Mouse (Mus musculus) kidney, postnatal 0 days (tissue): ENCODE measurements around the gene Ccdc38. TPM values are rescaled to one million over a fixed set of nuclear protein-coding genes. Genes with fewer than 3 reads are reported as not detected.

ENCODE experiments used
- ATAC-seq: fragments of 200-750 bp; cut with Nextera tagmentation; replicated peaks from 2 replicates; pipeline ENCODE4 v1.8.0; 2017; ENCODE audit warnings: low read depth, moderate number of reproducible peaks, moderate TSS enrichment, moderate library complexity; ENCODE audit not compliant: low FRiP score
- DNase-seq: peaks from one replicate; pipeline ENCODE4 v3.0.0-alpha.2; 2016; ENCODE audit warnings: low spot score
- H3K27ac ChIP-seq: fragments of 300-500 bp; sonication (generic); 2 replicates; pipeline ENCODE4 v1.5.1; 2014; ENCODE audit warnings: mild to moderate bottlenecking
- H3K27me3 ChIP-seq: fragments of 300-500 bp; sonication (generic); 2 replicates; pipeline ENCODE4 v1.6.1; 2014; ENCODE audit warnings: low read length, mixed read lengths; ENCODE audit not compliant: insufficient read depth
- H3K36me3 ChIP-seq: fragments of 300-500 bp; sonication (generic); 2 replicates; pipeline ENCODE4 v1.6.1; 2014; ENCODE audit warnings: low read length, mixed read lengths; ENCODE audit not compliant: insufficient read depth
- H3K4me1 ChIP-seq: fragments of 300-500 bp; sonication (generic); replicated peaks from 2 replicates; pipeline ENCODE4 v1.6.1; 2014; ENCODE audit warnings: antibody characterized with exemption, low read length, mixed read lengths; ENCODE audit not compliant: insufficient read depth
- H3K4me2 ChIP-seq: fragments of 300-500 bp; sonication (generic); 2 replicates; pipeline ENCODE4 v1.6.1; 2014; ENCODE audit warnings: mild to moderate bottlenecking, low read length, moderate library complexity, mixed read lengths
- H3K4me3 ChIP-seq: fragments of 300-500 bp; sonication (generic); replicated peaks from 2 replicates; pipeline ENCODE4 v1.5.1; 2014; ENCODE audit warnings: low read depth, low read length
- H3K9ac ChIP-seq: fragments of 300-500 bp; sonication (generic); 2 replicates; pipeline ENCODE4 v1.6.1; 2014; ENCODE audit warnings: low read depth, low read length
- H3K9me3 ChIP-seq: fragments of 300-500 bp; sonication (generic); replicated peaks from 2 replicates; pipeline ENCODE4 v1.6.1; 2016; ENCODE audit warnings: low read length, inconsistent platforms, mixed read lengths
- CTCF ChIP-seq: IDR thresholded peaks from 2 replicates; pipeline ENCODE4 v1.5.1; 2016; ENCODE audit warnings: antibody characterized with exemption, low read depth, mild to moderate bottlenecking, moderate library complexity
- WGBS: fragments of 180-500 bp; shearing (Covaris S2); extraction: QIAGEN DNeasy Blood & Tissue Kit; methylation state at CpG from one replicate; pipeline ENCODE4 v1.1.7; 2014; 5-methylcytosine and 5-hydroxymethylcytosine counted together
- polyA plus RNA-seq: library from polyadenylated mRNA; unstranded; fragments of >200 nt; fragmentation: Nextera tagmentation; extraction: Ambion mirVana; gene quantifications from 2 replicates; pipeline ENCODE4 v1.2.1, GENCODE M21; 2015

Gene Ccdc38
- polyA plus RNA-seq: 0.26 and 0.29 TPM in 2 replicates

DNA sequence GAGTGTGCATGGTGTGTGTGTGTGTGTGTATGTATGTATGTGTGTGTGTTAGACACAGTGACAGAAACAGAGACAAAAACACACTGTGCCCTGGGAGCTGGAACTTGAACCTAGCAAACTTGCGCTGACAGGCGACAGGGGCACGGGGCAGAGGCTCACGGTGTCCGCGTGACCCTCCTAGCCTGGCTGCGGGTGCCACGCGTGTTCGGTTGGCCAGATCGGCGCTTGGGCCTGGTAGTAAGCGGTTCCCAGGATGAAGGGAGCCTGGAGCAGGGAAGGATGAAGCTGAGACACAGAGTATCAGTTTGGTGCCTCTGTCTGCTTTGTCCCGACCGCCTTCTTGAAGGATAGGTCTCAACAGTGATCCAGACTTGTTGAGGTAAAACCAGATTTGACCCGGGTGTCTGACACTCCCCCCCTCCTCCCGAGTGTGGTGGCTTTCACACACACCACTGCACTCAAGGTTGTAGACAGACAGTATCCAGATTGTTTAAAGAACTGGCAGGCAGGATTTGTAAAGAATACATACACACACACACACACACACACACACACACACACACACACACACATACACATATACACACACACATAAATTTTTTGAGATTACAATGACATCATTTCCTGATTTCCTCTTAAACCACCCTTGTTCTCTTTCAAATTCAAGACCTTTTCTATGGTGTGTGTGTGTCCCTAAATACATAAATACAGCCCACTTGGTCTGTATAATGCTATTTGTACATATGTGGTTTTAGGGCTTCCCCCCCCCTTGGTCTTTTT is at the start of gene Ccdc38:
Ccdc38 (plus strand) TSS at position 202 of the 780 bp plus-strand sequence.
- no peaks in the 10 kb centered on the region for H3K9me3 ChIP-seq
- no peaks in the 10 kb centered on the region for H3K36me3 ChIP-seq
- H3K27ac ChIP-seq: no peak within 1 kb of the TSS
- peak within 1 kb of the TSS; percentile 42 for H3K4me3 ChIP-seq
- peak within 1 kb of the TSS; percentile 74 for H3K4me2 ChIP-seq
- peak within 1 kb of the TSS; percentile 46; the same call in 1 of the 2 replicates for H3K9ac ChIP-seq
- no peak for TF ChIP-seq CTCF
- no peaks in the 10 kb centered on the region for H3K27me3 ChIP-seq
- 61% methylated on average over 17 of the region's 17 CpGs for WGBS
- H3K4me1 ChIP-seq: peaks cover 5% of the 10 kb centered on the region; the same call in 1 of the 2 replicates
- DNase-seq (no peak), ATAC-seq (peak; percentile 31)

DNA sequence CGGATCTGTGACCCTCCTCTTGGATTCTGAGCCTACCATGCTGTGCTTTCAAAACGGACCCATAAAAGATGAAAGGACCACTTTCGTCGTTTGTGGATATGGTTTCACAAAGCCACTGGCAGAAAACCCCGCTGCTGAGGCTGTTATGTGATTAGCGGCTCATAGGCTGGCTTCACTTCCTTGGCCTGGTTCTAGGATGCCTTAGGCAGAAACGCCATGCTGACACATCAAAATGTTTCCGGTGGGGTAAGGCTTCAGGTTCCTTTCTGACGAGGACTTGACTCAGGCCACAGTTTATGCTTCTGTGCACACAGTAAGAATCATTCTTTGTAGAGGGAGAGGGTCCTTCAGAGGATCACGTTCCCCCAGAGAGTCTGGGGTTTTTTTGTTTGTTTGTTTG is 39.6 kb upstream of the Ccdc38 start:
- Histone ChIP-seq H3K9ac (no peak overlapping the region), H3K4me2 (peak overlapping the region; percentile 21; the same call in 1 of the 2 replicates), H3K4me1 (no peaks in the 10 kb centered on the region), H3K4me3 (no peak overlapping the region), H3K36me3 (no peaks in the 10 kb centered on the region), H3K27me3 (no peaks in the 10 kb centered on the region), H3K27ac (no peak overlapping the region), H3K9me3 (no peaks in the 10 kb centered on the region)
- DNase-seq (peak; percentile 42), ATAC-seq (no peak)
- TF ChIP-seq CTCF: no peak
- 12% methylated on average over 10 of the region's 10 CpGs for WGBS

DNA sequence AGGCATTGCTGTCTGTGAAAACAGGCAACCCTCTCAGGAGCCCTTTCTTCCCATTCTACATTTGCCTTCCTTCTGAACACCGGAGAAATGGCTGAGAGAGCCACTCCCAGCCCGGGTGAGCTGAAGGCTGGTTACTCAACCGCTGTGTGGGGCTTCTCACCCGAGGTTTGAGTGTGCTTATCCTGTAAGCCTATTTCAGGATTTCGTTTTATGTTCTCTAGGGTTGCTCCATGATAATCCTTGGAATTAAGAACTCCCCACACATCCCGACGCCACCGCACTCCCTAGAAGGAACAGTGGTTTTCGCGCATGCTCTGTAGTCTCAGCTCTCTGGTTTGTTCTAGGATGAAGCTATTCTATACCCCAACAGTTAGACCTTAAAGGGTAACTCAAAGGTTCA is 39.1 kb upstream of the Ccdc38 start:
- no peaks in the 10 kb centered on the region for H3K36me3 ChIP-seq
- WGBS: 75% methylated on average over 10 of the region's 10 CpGs
- H3K27ac ChIP-seq: no peak overlapping the region
- ATAC-seq: no peak
- no peak overlapping the region for H3K9ac ChIP-seq
- no peak for DNase-seq
- no peaks in the 10 kb centered on the region for H3K9me3 ChIP-seq
- no peak overlapping the region; the same call in 1 of the 2 replicates for H3K4me2 ChIP-seq
- TF ChIP-seq CTCF: no peak
- no peak overlapping the region for H3K4me3 ChIP-seq
- H3K4me1 ChIP-seq: no peaks in the 10 kb centered on the region
- H3K27me3 ChIP-seq: no peaks in the 10 kb centered on the region

GRCm38 (mm10) chr10:93508383-93508970 is 32.0 kb upstream of the Ccdc38 start:
- no peaks in the 10 kb centered on the region for H3K36me3 ChIP-seq
- ATAC-seq: no peak
- H3K27me3 ChIP-seq: no peaks in the 10 kb centered on the region
- no peak for TF ChIP-seq CTCF
- WGBS: 70% methylated on average over 7 of the region's 7 CpGs
- H3K9ac ChIP-seq: no peak overlapping the region
- no peaks in the 10 kb centered on the region for H3K4me1 ChIP-seq
- H3K9me3 ChIP-seq: no peaks in the 10 kb centered on the region
- DNase-seq: no peak
- no peak overlapping the region for H3K27ac ChIP-seq
- no peak overlapping the region for H3K4me3 ChIP-seq
- H3K4me2 ChIP-seq: no peak overlapping the region

DNA sequence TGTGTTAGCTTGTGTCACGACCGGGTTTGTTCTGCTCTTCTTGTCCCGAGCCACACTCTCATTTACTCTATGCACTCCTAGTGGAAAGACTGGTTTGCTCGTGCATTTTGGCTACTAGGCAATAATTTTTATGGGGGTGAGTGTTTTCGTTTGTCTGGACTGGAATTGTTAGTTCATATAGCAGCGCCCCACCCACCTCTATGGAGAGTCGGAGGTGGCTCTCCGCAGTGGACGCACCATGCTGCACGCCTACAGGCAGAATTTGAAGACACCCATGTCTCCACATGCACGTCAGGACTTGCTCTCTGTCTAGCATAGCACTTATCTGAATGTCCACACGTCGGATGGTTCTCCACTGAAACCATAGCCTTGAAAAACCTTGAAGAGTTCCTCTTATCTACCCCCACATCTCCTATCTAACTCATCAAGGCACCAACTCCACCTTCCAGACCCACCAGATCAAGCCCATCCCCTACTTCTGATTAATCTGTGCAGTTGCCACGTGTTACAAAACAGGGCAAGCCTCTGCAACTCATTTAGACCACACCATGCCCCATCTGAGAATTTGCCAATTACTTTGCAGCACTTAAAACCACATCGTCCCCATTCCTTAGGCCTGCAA is 30.8 kb upstream of the Ccdc38 start:
- H3K9ac ChIP-seq: no peak overlapping the region
- H3K4me3 ChIP-seq: no peak overlapping the region
- no peaks in the 10 kb centered on the region for H3K27me3 ChIP-seq
- no peak for DNase-seq
- H3K4me1 ChIP-seq: no peaks in the 10 kb centered on the region
- no peak overlapping the region for H3K27ac ChIP-seq
- H3K9me3 ChIP-seq: no peaks in the 10 kb centered on the region
- WGBS: 82% methylated on average over 15 of the region's 15 CpGs
- ATAC-seq: no peak
- H3K36me3 ChIP-seq: no peaks in the 10 kb centered on the region
- TF ChIP-seq CTCF: no peak
- H3K4me2 ChIP-seq: no peak overlapping the region

GRCm38 (mm10) chr10:93515419-93515818 is 25.0 kb upstream of the Ccdc38 start:
- H3K9me3 ChIP-seq: no peaks in the 10 kb centered on the region
- H3K4me3 ChIP-seq: no peak overlapping the region
- H3K9ac ChIP-seq: no peak overlapping the region
- H3K4me2 ChIP-seq: no peak overlapping the region
- ATAC-seq (no peak), DNase-seq (peak; percentile 9)
- no peak overlapping the region for H3K27ac ChIP-seq
- no peaks in the 10 kb centered on the region for H3K4me1 ChIP-seq
- no peaks in the 10 kb centered on the region for H3K27me3 ChIP-seq
- TF ChIP-seq CTCF: no peak
- 21% methylated on average over 1 of the region's 1 CpGs for WGBS
- no peaks in the 10 kb centered on the region for H3K36me3 ChIP-seq
